Mouse (Mus musculus) bone marrow macrophage, adult 2 months (primary cell): ENCODE results near the gene Adar. TPM values are rescaled to one million over a fixed set of nuclear protein-coding genes. Genes with fewer than 3 reads are reported as not detected.

Experiments used
- H3K27ac ChIP-seq: 2 replicates; pipeline ENCODE4 v1.5.1; 2012; ENCODE audit warnings: low read depth, low read length; ENCODE audit not compliant: insufficient read depth
- H3K4me1 ChIP-seq: 2 replicates; pipeline ENCODE4 v1.6.1; 2012; ENCODE audit warnings: low read length; ENCODE audit not compliant: control insufficient read depth, insufficient read depth
- H3K4me3 ChIP-seq: 2 replicates; pipeline ENCODE4 v1.5.1; 2012; ENCODE audit warnings: mild to moderate bottlenecking, low read length, moderate library complexity; ENCODE audit not compliant: insufficient read depth
- CTCF ChIP-seq: IDR thresholded peaks from 2 replicates; pipeline ENCODE4 v1.5.1; 2012; ENCODE audit warnings: low read depth, mild to moderate bottlenecking, low read length, moderate library complexity
- POLR2A ChIP-seq: IDR thresholded peaks from 2 replicates; pipeline ENCODE4 v1.6.1; 2012; ENCODE audit warnings: mild to moderate bottlenecking, low read depth, low read length, borderline replicate concordance
- polyA plus RNA-seq: library from polyadenylated mRNA; stranded (reverse); fragments of >200 nt; gene quantifications from 2 replicates; pipeline ENCODE4 v1.2.4, GENCODE M21; 2012; ENCODE audit not compliant: missing spikeins, insufficient read depth, insufficient read length

Gene Adar
- polyA plus RNA-seq, 1 experiment: 61.1 TPM

DNA sequence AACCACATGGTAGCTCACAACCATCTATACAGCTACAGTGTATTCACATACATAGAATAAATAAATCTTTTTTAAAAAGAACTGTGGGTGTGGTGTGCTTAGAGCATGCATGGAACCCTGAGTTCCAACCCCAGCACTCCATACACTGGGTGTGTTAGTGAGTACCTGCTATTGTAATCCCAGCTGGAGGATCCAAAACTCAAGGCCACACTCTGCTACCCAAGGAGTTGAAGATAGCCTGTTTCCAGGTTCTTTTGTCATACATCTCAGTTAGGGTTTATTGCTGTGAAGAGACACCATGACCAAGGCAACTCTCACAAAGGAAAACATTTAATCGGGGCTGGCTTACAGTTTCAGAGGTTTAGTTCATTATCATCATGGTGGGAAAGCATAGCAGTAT is 15.9 kb upstream of the Adar start:
- no peak overlapping the region for H3K27ac ChIP-seq
- no peak overlapping the region for H3K4me3 ChIP-seq
- no peak for TF ChIP-seq CTCF
- TF ChIP-seq POLR2A: no peak
- no peaks in the 10 kb centered on the region; the same call in 1 of the 2 replicates for H3K4me1 ChIP-seq

DNA sequence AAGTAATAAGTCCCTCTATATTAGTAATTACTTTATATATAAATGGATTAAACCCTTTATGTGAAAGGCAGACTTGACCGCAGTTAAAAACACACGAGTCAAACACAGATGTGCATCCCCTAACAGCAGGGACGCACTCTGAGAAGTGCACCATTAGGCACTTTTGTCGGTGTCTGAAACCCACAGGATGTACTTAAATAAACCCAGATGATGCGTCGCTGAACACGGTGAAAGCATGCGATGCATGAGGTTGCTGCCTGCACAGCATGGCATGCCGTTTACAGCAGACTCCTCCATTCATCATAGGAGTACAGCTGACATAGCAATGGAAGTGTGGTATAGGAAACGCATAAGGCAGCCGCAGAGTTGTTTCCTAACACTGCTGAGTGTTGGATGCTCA is 14.4 kb upstream of the Adar start:
- no peak for TF ChIP-seq POLR2A
- TF ChIP-seq CTCF: no peak
- Histone ChIP-seq H3K4me3 (no peak overlapping the region), H3K4me1 (no peaks in the 10 kb centered on the region; the same call in 1 of the 2 replicates), H3K27ac (no peak overlapping the region)

DNA sequence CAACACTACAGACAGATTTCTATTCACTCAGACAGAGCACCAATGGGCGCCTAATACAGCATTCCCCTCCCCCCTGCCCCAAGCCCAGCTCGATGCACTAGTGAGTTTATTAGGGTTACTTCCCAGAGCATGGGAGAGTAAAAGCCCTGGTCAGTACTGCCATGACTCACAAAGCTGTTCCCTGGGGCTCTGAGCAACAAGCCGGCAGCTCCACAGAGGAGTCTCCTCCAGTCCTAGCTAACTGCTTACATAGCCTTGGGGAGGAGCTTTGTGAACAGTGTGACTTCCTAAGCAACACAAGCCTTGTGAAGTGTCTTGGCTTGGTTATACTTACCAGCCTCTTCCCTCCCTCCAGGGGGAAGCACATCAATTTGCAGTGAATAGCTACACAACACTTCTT is 11.2 kb upstream of the Adar start:
- Histone ChIP-seq H3K4me1 (no peaks in the 10 kb centered on the region; the same call in 1 of the 2 replicates), H3K27ac (no peak overlapping the region), H3K4me3 (no peak overlapping the region)
- TF ChIP-seq POLR2A (no peak), CTCF (no peak)

DNA sequence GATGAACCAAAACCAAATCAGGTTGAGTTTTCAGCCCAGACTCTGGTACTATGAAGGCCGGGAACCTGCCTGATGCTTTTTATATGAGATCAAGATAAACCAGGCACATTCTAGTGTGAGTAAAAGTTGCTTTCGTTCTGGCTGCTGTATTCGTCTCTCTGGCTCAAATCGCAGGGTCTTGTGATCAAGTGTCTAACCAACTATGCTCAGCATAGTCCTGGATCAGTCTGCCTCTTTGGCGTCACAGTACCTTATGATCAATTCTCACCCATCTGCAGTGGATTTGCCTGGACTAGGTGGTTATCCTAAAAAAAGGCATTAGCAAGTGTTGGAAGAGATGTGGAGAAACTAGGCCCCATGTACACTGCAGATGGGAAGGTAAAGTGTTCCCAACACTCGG is 10.8 kb upstream of the Adar start:
- Histone ChIP-seq H3K27ac (no peak overlapping the region), H3K4me1 (no peaks in the 10 kb centered on the region; the same call in 1 of the 2 replicates), H3K4me3 (no peak overlapping the region)
- TF ChIP-seq CTCF: no peak

DNA sequence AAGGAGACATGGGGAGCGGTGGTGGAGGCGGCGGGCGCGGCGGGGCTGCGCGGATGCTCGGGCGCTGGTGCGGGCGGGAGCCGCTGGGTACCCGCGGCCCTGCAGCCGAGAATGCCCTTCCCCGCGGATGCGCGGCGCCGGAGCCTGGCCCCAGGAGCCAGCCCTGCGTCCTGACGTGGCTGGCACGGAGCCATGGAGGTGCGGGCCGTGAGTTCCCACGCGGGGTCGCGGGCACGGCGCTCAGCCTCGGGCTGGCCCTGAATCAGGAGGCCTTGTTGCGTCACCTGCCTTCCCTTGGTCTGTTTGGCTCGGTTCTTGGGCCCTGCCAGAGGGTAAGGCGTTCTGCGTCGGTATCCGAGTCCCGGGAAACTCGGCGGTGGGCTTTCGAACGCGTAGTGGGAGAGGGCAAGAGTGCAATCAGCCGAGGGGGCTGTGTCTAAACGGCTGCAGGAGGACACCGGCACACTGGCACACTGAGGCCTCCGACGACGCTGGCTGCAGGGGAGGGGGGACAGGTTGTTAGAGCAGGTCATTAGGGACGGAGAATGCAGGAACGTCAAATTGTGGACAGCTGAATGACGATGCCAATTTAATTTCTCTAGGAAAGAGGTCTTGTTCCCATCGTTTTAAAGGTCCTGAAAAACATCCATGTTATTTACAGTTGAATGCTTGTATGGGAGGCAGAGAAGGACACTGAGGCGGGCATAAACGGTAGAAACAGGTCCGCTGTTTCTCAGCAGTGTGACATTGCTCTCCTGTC is 565 bp downstream of the Adar start:
- TF ChIP-seq CTCF: no peak
- TF ChIP-seq POLR2A: no peak
- Histone ChIP-seq H3K4me1 (peaks cover 15% of the 10 kb centered on the region), H3K27ac (no peak overlapping the region), H3K4me3 (peak overlapping the region; percentile 94)

DNA sequence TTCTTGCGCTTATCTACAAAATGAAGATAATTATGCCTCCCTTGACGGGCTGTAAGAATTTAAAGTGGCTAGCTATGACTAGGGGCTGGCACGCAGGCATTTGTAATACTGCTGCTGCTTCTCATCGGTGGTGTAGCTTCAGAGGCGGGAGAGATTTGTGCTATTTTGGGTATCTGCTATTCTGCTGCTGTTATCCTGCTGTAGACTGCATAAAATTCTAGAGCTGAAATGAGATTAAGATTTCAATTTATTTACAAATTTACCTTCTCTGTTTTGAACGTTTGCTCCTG is 1.1 kb downstream of the Adar start:
- TF ChIP-seq CTCF (no peak), POLR2A (no peak)
- peak overlapping the region; percentile 94 for H3K4me3 ChIP-seq
- H3K27ac ChIP-seq: no peak overlapping the region
- peaks cover 15% of the 10 kb centered on the region for H3K4me1 ChIP-seq

DNA sequence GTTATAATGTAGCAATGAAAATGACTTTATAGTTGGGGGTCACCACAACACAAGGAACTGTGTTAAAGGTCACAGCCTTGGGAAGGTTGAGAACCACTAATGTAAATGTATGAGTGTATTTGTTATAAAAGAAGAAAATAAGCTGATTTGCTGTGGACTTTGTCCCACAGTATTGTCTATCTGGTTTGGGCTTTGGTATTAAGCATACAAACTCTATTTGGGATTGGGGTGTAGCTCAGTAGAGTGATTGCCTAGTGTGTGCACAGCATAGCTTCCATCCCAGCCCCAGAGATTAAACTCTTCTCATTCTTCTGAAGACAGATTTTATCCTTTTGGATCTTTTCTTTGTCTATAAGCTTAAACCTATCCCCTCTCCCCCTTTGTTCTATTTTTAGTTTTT is 7.2 kb downstream of the Adar start:
- H3K4me1 ChIP-seq: peaks cover 2% of the 10 kb centered on the region; the same call in 1 of the 2 replicates
- H3K4me3 ChIP-seq: no peak overlapping the region
- H3K27ac ChIP-seq: no peak overlapping the region
- TF ChIP-seq POLR2A (no peak), CTCF (no peak)

DNA sequence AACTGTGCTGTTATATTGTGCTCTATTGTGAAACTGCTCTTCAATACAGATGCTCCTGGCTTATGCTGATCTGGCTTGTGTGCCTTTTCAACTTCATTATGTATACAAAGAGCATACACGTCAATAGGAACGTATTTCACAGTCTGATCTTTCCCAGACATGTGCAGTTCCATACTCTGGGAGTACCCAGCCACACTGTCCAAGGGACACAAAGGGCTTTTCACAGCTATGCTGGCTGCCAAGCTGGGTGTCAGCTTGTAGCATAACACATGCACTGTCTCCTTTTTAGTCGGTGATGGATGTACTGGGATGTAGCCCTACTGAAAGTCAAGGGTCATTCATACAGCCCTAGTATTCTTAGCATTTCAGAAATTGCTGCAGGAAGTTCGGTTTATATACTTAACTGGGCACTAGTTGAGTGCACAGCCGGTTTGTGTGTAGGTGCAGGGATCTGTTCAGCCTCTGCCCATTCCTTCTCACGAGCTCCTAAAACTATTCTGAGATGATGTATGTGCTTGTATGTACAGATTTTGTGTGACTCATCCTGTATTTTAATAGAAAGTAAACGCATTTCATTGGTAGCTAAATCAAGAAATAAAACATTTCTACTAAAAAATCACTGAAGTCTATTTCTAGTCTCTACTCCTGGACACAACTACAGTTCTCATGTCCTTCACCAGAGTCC is 8.7 kb downstream of the Adar start:
- Histone ChIP-seq H3K4me3 (no peak overlapping the region), H3K27ac (no peak overlapping the region), H3K4me1 (peaks cover 2% of the 10 kb centered on the region; the same call in 1 of the 2 replicates)
- TF ChIP-seq POLR2A (no peak), CTCF (no peak)

DNA sequence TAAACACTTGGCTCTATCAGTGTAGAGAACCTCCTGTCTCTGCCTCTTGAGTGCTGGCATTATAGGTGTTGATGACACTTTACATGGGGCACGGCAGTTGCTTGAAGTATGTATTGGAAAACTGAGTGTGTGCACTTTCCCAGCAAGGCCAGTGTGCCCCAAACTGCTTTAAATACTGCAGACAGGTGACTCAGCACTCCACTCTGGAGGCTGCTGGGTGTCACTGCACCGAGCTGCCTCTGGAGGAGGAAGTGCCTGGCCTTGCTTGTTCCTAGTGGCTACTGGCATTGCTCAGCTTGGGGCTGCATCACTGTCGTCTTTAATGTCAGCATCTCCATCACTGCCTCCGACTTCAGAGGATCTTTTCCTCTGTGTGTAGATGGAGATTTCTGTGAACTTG is 12.2 kb downstream of the Adar start:
- peaks cover 18% of the 10 kb centered on the region for H3K4me1 ChIP-seq
- TF ChIP-seq CTCF (peak; percentile 28; the same call in 1 of the 2 replicates), POLR2A (no peak)
- no peak overlapping the region for H3K4me3 ChIP-seq

DNA sequence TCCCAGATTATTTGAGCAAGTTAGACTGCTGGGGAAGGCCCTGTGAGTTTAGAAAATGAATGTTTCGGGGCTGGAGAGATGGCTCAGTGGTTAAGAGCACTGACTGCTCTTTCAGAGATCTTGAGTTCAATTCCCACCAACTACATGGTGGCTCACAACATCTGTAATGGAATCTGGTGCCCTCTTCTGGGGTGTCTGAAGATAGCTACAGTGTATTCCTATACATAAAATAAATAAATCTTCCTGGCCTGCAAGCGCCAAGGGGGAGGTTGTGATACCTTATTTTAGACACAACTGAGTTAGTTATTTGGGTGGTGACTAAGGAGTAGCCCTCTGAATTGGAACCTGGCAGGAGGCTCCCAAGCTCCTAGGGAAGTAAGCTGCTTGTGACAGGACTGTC is 14.0 kb downstream of the Adar start:
- no peak for TF ChIP-seq POLR2A
- no peak for TF ChIP-seq CTCF
- Histone ChIP-seq H3K4me3 (no peak overlapping the region), H3K4me1 (peaks cover 24% of the 10 kb centered on the region), H3K27ac (no peak overlapping the region)

More for the DNA sequence above, 12.2 kb downstream of the Adar start:
- H3K27ac ChIP-seq: no peak overlapping the region
